ENCODE assay signal across 40 mouse cellular contexts in the genomic region with DNA sequence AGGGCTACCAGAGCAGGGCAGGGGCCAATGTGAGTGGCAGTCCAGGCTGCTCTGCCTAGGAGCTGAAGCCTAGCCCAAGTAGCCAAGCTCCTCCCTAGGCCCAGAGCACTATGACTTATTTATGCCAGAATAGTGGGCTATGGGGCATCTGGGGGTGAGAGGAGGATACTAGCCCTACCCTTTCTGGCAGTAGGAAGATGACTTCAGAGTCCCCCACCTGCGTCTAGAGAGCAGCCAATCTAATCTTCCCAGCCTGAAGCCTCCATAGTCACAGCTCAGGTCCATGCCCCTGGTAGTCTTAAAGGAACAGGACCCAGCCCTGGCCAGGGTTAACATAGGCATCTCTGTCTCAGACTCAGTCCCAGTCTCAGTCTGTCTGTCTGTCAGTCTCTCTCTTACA. TPM values are rescaled to one million over a fixed set of nuclear protein-coding genes. Genes with fewer than 3 reads are reported as not detected.
DNase-seq lines count a peak whose midpoint lies in the region; ATAC-seq and TF ChIP-seq lines count a peak whose summit lies in the region.
"Had no signal": no experiment of that assay in that cellular context is flagged by ENCODE, and none has a peak within 500 bp of the region (broad histone marks: within the 10 kb centered on the region; RNA-seq: fewer than 3 reads in every experiment).

No protein-coding gene starts in this region.

- H3K4me3 ChIP-seq in gastrocnemius, adult 2 months: no peak overlapping the region
- H3K4me3 ChIP-seq in midbrain, embryonic 10.5 days: no peak overlapping the region
- H3K4me3 ChIP-seq in midbrain, embryonic 16.5 days (ENCODE audit: low read depth, low read length): no peak overlapping the region
- no peak overlapping the region for H3K4me3 ChIP-seq in midbrain, embryonic 13.5 days (replicated peaks)
- H3K4me3 ChIP-seq: erythroblast, embryonic 14.5 days; kidney, embryonic 15.5 days; layer of hippocampus, adult 2 months; left cerebral cortex, adult 2 months; limb, embryonic 12.5 days; myocyte; neural tube, embryonic 12.5 days had no signal

- peak; percentile 10 for DNase-seq in gastrocnemius, adult 2 months
- DNase-seq in gastrocnemius, postnatal 14 days: no peak
- no peak for DNase-seq in midbrain, embryonic 10.5 days (ENCODE audit: low spot score)
- DNase-seq: adrenal gland, postnatal 25 days; B cell, adult 2 months; cerebellum, adult 11-12 months; cerebellum, adult 9-11 months; embryo, embryonic 11 days; gastrocnemius, postnatal 25 days; heart, adult 11 months; heart, postnatal 36 days; kidney, adult 18-20 months; kidney, postnatal 36 days; right cerebral cortex, adult 18-20 months; spleen, adult 18-20 months; thymus, adult 2 months; thymus, postnatal 4 days had no signal

- H3K4me1 ChIP-seq in midbrain, embryonic 10.5 days: peaks cover 86% of the 10 kb centered on the region
- peaks cover 6% of the 10 kb centered on the region; the same call in 1 of the 2 replicates for H3K4me1 ChIP-seq in midbrain, embryonic 16.5 days (ENCODE audit: control insufficient read depth, insufficient read depth, low read length)
- peaks cover 46% of the 10 kb centered on the region for H3K4me1 ChIP-seq in midbrain, embryonic 13.5 days (replicated peaks)

- no peak overlapping the region for H3K27ac ChIP-seq in gastrocnemius, adult 2 months
- 0 out of 2 replicates have a peak overlapping the region, but pooled peaks have one; percentile 42 for H3K27ac ChIP-seq in midbrain, embryonic 10.5 days (replicated peaks)
- no peak overlapping the region; the same call in 1 of the 2 replicates for H3K27ac ChIP-seq in midbrain, embryonic 16.5 days (ENCODE audit: low read length)
- peak overlapping the region; percentile 42; the same call in 1 of the 2 replicates for H3K27ac ChIP-seq in midbrain, embryonic 13.5 days
- H3K27ac ChIP-seq: hindbrain, embryonic 14.5 days; left cerebral cortex, adult 2 months; limb, embryonic 12.5 days; macrophage; neural tube, embryonic 12.5 days had no signal

- no peak for ATAC-seq in midbrain, embryonic 16.5 days
- 0 out of 2 replicates have a peak, but pooled peaks have one; percentile 28 for ATAC-seq in midbrain, embryonic 13.5 days
- no peak for ATAC-seq in erythroid progenitor cell, adult 5-6 weeks (replicated peaks; ENCODE audit: low FRiP score, poor library complexity, severe bottlenecking)
- ATAC-seq: inflammation-experienced regulatory T-cells, adult 6 months had no signal

- peaks cover 23% of the 10 kb centered on the region for H3K27me3 ChIP-seq in midbrain, embryonic 10.5 days (ENCODE audit: low read depth, poor library complexity, severe bottlenecking)
- no peaks in the 10 kb centered on the region for H3K27me3 ChIP-seq in midbrain, embryonic 16.5 days (ENCODE audit: control insufficient read depth, insufficient read depth, low read depth, low read length)
- 0 out of 2 replicates have a peak, but pooled peaks cover 4% of the 10 kb centered on the region for H3K27me3 ChIP-seq in midbrain, embryonic 13.5 days

- no peak overlapping the region for H3K4me2 ChIP-seq in midbrain, embryonic 16.5 days (ENCODE audit: low read length)
- H3K4me2 ChIP-seq in midbrain, embryonic 13.5 days (replicated peaks): no peak overlapping the region
- H3K4me2 ChIP-seq: heart, embryonic 11.5 days; hindbrain, embryonic 14.5 days; kidney, embryonic 15.5 days; limb, embryonic 12.5 days; neural tube, embryonic 12.5 days had no signal

- 56% methylated on average over 1 of the region's 1 CpGs for WGBS in midbrain, embryonic 10.5 days
- WGBS in midbrain, embryonic 16.5 days: 19% methylated on average over 1 of the region's 1 CpGs
- 55% methylated on average over 1 of the region's 1 CpGs for WGBS in midbrain, embryonic 13.5 days

- no peaks in the 10 kb centered on the region for H3K36me3 ChIP-seq in midbrain, embryonic 10.5 days
- no peaks in the 10 kb centered on the region for H3K36me3 ChIP-seq in midbrain, embryonic 16.5 days (ENCODE audit: control insufficient read depth, insufficient read depth, low read length)
- H3K36me3 ChIP-seq in midbrain, embryonic 13.5 days: no peaks in the 10 kb centered on the region
- H3K36me3 ChIP-seq: kidney, embryonic 15.5 days; limb, embryonic 12.5 days; neural tube, embryonic 12.5 days had no signal

- no peak for TF ChIP-seq CTCF in gastrocnemius, adult 2 months (IDR thresholded peaks at IDR 0.05)

- intact Hi-C loops in gastrocnemius, adult 2 months (cut with DNase I): no loop called here
- intact Hi-C loops in gastrocnemius, postnatal 14 days (cut with DNase I; ENCODE audit: low total_unique reads): no loop called here

- H3K9me3 ChIP-seq in midbrain, embryonic 10.5 days (replicated peaks): no peaks in the 10 kb centered on the region
- H3K9me3 ChIP-seq in midbrain, embryonic 16.5 days (replicated peaks; ENCODE audit: control insufficient read depth, low read length, poor library complexity, severe bottlenecking): no peaks in the 10 kb centered on the region
- H3K9me3 ChIP-seq in midbrain, embryonic 13.5 days: no peaks in the 10 kb centered on the region
- H3K9me3 ChIP-seq: kidney, embryonic 15.5 days; limb, embryonic 12.5 days; neural tube, embryonic 12.5 days had no signal

- no peak overlapping the region for H3K9ac ChIP-seq in midbrain, embryonic 16.5 days (ENCODE audit: low read depth, low read length)
- no peak overlapping the region for H3K9ac ChIP-seq in midbrain, embryonic 13.5 days (replicated peaks)
- H3K9ac ChIP-seq: hindbrain, embryonic 14.5 days; kidney, embryonic 15.5 days; limb, embryonic 12.5 days; neural tube, embryonic 12.5 days had no signal

RNA-seq across cellular contexts. Expression of gene 1700017B05Rik, which starts 7.0 kb away (rescaled TPM):
- 1 to 10 TPM; 3.8 to 5.3 TPM for total RNA-seq in gastrocnemius, adult 2 months (2021)
- 1 to 10 TPM; 6.4 to 7.3 TPM for total RNA-seq in gastrocnemius, postnatal 14 days (2021)
- 11.8 TPM in 2 replicates for polyA plus RNA-seq in midbrain, embryonic 10.5 days (2016; fragmentation: Nextera tagmentation; extraction: Ambion mirVana)
- polyA plus RNA-seq in midbrain, embryonic 16.5 days (2015; fragmentation: Nextera tagmentation; extraction: Ambion mirVana): 3.0 and 4.2 TPM in 2 replicates
- 4.4 and 5.6 TPM in 2 replicates for polyA plus RNA-seq in midbrain, embryonic 13.5 days (2015; fragmentation: Nextera tagmentation; extraction: Ambion mirVana)
- total RNA-seq in erythroid progenitor cell, adult 5-6 weeks (2015; ENCODE audit: low replicate concordance): 46.5 and 50.8 TPM in 2 replicates
- 44.3 and 45.0 TPM in 2 replicates for total RNA-seq in erythroid progenitor cell, adult 5-6 weeks (2017; ENCODE audit: low replicate concordance)

RNA-seq across cellular contexts. Expression of gene Trcg1, which starts 33.0 kb away (rescaled TPM):
- total RNA-seq in gastrocnemius, adult 2 months (2021): not detected
- total RNA-seq in gastrocnemius, postnatal 14 days (2021): not detected
- polyA plus RNA-seq in midbrain, embryonic 10.5 days (2016; fragmentation: Nextera tagmentation; extraction: Ambion mirVana): not detected in 2 replicates
- not detected in 2 replicates for polyA plus RNA-seq in midbrain, embryonic 16.5 days (2015; fragmentation: Nextera tagmentation; extraction: Ambion mirVana)
- not detected in 2 replicates for polyA plus RNA-seq in midbrain, embryonic 13.5 days (2015; fragmentation: Nextera tagmentation; extraction: Ambion mirVana)
- not detected in 2 replicates for total RNA-seq in erythroid progenitor cell, adult 5-6 weeks (2015; ENCODE audit: low replicate concordance)
- total RNA-seq in erythroid progenitor cell, adult 5-6 weeks (2017; ENCODE audit: low replicate concordance): not detected in 2 replicates
- total RNA-seq: adrenal gland, adult 18-20 months; adrenal gland, postnatal 25 days; gastrocnemius, postnatal 25 days; heart, postnatal 36 days; layer of hippocampus, adult 2 months; layer of hippocampus, postnatal 14 days; left cerebral cortex, adult 2 months; left cerebral cortex, postnatal 25 days; liver, adult 2 months had no signal
- polyA plus RNA-seq: embryonic facial prominence, embryonic 14.5 days; erythroblast, embryonic 14.5 days; heart, embryonic 11.5 days; heart, embryonic 16.5 days; hindbrain, embryonic 14.5 days; inflammation-experienced regulatory T-cells, adult 6 months; kidney, embryonic 15.5 days; limb, embryonic 12.5 days; liver, adult 2 months; liver, embryonic 16.5 days; lung, postnatal 0 days; macrophage; myocyte; neural tube, embryonic 12.5 days; stomach, embryonic 16.5 days had no signal

Comparison
In these comparisons a context has a peak if more than half of its experiments do, and no peak if none do; other contexts are left out.
1. H3K27ac ChIP-seq: peak in midbrain, embryonic 10.5 days (single experiment) and midbrain, embryonic 13.5 days (single experiment); none in gastrocnemius, adult 2 months (single experiment) and midbrain, embryonic 16.5 days (single experiment).
2. RNA of gene 1700017B05Rik, which starts 7.0 kb away (total RNA-seq): 44.3 to 50.8 TPM in erythroid progenitor cell, adult 5-6 weeks; 6.4 to 7.3 TPM in gastrocnemius, postnatal 14 days and 3.8 to 5.3 TPM in gastrocnemius, adult 2 months; every median in the first group is over 4 times any median in the second.